Mouse (Mus musculus) stomach, postnatal 0 days (tissue): Measurements from ENCODE around the gene Atox1.

Experiments used
- CTCF ChIP-seq: IDR thresholded peaks from 2 replicates; pipeline ENCODE4 v1.5.1; 2016; ENCODE audit warnings: antibody characterized with exemption, low read depth, mild to moderate bottlenecking, moderate library complexity
- EP300 ChIP-seq: optimal IDR thresholded peaks from 2 replicates; pipeline ENCODE3; 2016; ENCODE audit warnings: antibody characterized with exemption

- TF ChIP-seq CTCF (no peak), EP300 (no peak)
Observed at GRCm38 (mm10) chr11:55413416-55413796, 47.6 kb downstream of the Atox1 start.
